Mouse (Mus musculus) lung, embryonic 14.5 days (tissue): Measurements from ENCODE around the gene St5. TPM values are rescaled to one million over a fixed set of nuclear protein-coding genes. Genes with fewer than 3 reads are reported as not detected.

ENCODE experiments used
- ATAC-seq: fragments of 200-750 bp; cut with Nextera tagmentation; 2 replicates; pipeline ENCODE4 v1.8.0; 2017; ENCODE audit warnings: mild to moderate bottlenecking, moderate TSS enrichment, moderate library complexity; ENCODE audit not compliant: insufficient read depth
- DNase-seq: peaks from one replicate; pipeline ENCODE4 v3.0.0-alpha.2; 2015
- H3K27ac ChIP-seq: fragments of 300-500 bp; sonication (generic); 2 replicates; pipeline ENCODE4 v1.5.1; 2014; ENCODE audit warnings: low read depth, mild to moderate bottlenecking, moderate library complexity
- H3K27me3 ChIP-seq: fragments of 300-500 bp; sonication (generic); 2 replicates; pipeline ENCODE4 v1.6.1; 2014; ENCODE audit warnings: low read length, control low read depth; ENCODE audit not compliant: insufficient read depth
- H3K36me3 ChIP-seq: fragments of 300-500 bp; sonication (generic); 2 replicates; pipeline ENCODE4 v1.6.1; 2014; ENCODE audit warnings: control low read depth; ENCODE audit not compliant: insufficient read depth
- H3K4me1 ChIP-seq: fragments of 300-500 bp; sonication (generic); 2 replicates; pipeline ENCODE4 v1.6.1; 2014; ENCODE audit warnings: antibody characterized with exemption, control low read depth; ENCODE audit not compliant: insufficient read depth
- H3K4me2 ChIP-seq: fragments of 300-500 bp; sonication (generic); 2 replicates; pipeline ENCODE4 v1.6.1; 2014; ENCODE audit warnings: mild to moderate bottlenecking
- H3K4me3 ChIP-seq: fragments of 300-500 bp; sonication (generic); 2 replicates; pipeline ENCODE4 v1.5.1; 2014; ENCODE audit warnings: low read depth, low read length
- H3K9ac ChIP-seq: fragments of 300-500 bp; sonication (generic); 2 replicates; pipeline ENCODE4 v1.6.1; 2014
- H3K9me3 ChIP-seq: fragments of 300-500 bp; sonication (generic); 2 replicates; pipeline ENCODE4 v1.6.1; 2016; ENCODE audit warnings: low read depth, low read length, control low read depth
- CTCF ChIP-seq: IDR thresholded peaks from 2 replicates; pipeline ENCODE4 v1.5.1; 2016; ENCODE audit warnings: antibody characterized with exemption, low read depth
- WGBS: fragments of 180-500 bp; shearing (Covaris S2); extraction: QIAGEN DNeasy Blood & Tissue Kit; methylation state at CpG from one replicate; pipeline ENCODE4 v1.1.7; 2014; 5-methylcytosine and 5-hydroxymethylcytosine counted together
- polyA plus RNA-seq: library from polyadenylated mRNA; unstranded; fragments of >200 nt; fragmentation: Nextera tagmentation; extraction: Ambion mirVana; gene quantifications from 2 replicates; pipeline ENCODE4 v1.2.1, GENCODE M21; 2014

St5 gene
- polyA plus RNA-seq, 1 experiment from 2014 or later, result 68.6 TPM

DNA sequence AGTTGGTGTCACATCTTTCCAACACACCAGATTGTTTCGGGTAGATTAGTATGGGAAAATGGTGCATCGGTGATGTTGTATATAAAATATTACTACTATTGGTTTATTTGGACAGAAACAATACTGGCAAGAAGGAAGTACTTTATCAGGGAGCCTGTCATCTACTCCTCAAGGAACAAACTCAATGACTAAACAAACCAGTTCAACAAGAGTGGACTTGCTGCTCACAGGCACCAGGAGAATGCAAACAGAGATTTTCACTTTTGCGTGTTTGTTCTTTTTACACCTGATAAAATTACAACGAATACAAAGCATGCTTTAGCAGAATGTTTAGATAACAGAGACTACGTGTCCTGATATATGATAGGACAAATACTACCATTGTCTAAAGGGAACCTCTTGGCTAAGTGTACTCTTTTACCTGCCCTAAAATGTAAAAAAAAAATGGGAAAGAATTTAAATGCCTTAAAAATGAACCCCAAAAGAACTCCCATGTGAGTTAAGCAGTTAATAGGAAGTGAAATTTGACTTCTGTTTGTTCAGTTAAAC is 36.5 kb upstream of the St5 start:
- ATAC-seq, result peak; percentile 70; the same call in 1 of the 2 replicates
- peaks cover 2% of the 10 kb centered on the region; the same call in 1 of the 2 replicates for H3K4me1 ChIP-seq
- no peak overlapping the region for H3K4me2 ChIP-seq
- no peak overlapping the region for H3K9ac ChIP-seq
- WGBS, result 18% methylated on average over 5 of the region's 5 CpGs
- H3K4me3 ChIP-seq, result no peak overlapping the region
- H3K36me3 ChIP-seq, result peaks cover 28% of the 10 kb centered on the region; the same call in 1 of the 2 replicates
- peak overlapping the region; percentile 18; the same call in 1 of the 2 replicates for H3K27ac ChIP-seq
- H3K27me3 ChIP-seq, result no peaks in the 10 kb centered on the region
- no peaks in the 10 kb centered on the region for H3K9me3 ChIP-seq
- no peak for TF ChIP-seq CTCF
- DNase-seq, result peak; percentile 62

- Histone ChIP-seq H3K4me1 (no peaks in the 10 kb centered on the region), H3K9me3 (no peaks in the 10 kb centered on the region), H3K27ac (no peak overlapping the region), H3K27me3 (no peaks in the 10 kb centered on the region), H3K36me3 (peaks cover 18% of the 10 kb centered on the region; the same call in 1 of the 2 replicates), H3K4me2 (no peak overlapping the region), H3K9ac (no peak overlapping the region), H3K4me3 (no peak overlapping the region)
- DNase-seq (peak; percentile 19), ATAC-seq (no peak)
- 76% methylated on average over 4 of the region's 4 CpGs for WGBS
- TF ChIP-seq CTCF, result no peak
Observed at GRCm38 (mm10) chr7:109734806-109735205, 31.4 kb upstream of the St5 start.

- H3K4me2 ChIP-seq, result no peak within 1 kb of the TSS
- WGBS, result 82% methylated on average over 5 of the region's 5 CpGs
- TF ChIP-seq CTCF, result no peak
- H3K9me3 ChIP-seq, result no peaks in the 10 kb centered on the region
- ATAC-seq (no peak), DNase-seq (no peak)
- peaks cover 15% of the 10 kb centered on the region; the same call in 1 of the 2 replicates for H3K36me3 ChIP-seq
- no peak within 1 kb of the TSS for H3K9ac ChIP-seq
- H3K27ac ChIP-seq, result no peak within 1 kb of the TSS
- no peak within 1 kb of the TSS for H3K4me3 ChIP-seq
- H3K4me1 ChIP-seq, result peaks cover 9% of the 10 kb centered on the region
- no peaks in the 10 kb centered on the region for H3K27me3 ChIP-seq
Observed at GRCm38 (mm10) chr7:109731626-109732025, 28.2 kb upstream of the St5 start, which contains the start of gene Ascl3. Ascl3 (minus strand) TSS chr7:109731726.

- Histone ChIP-seq H3K27ac (no peak within 1 kb of the TSS), H3K9ac (no peak within 1 kb of the TSS), H3K36me3 (no peaks in the 10 kb centered on the region), H3K4me1 (no peaks in the 10 kb centered on the region), H3K4me3 (no peak within 1 kb of the TSS), H3K9me3 (no peaks in the 10 kb centered on the region), H3K27me3 (no peaks in the 10 kb centered on the region), H3K4me2 (no peak within 1 kb of the TSS)
- DNase-seq, result no peak
- 89% methylated on average over 5 of the region's 5 CpGs for WGBS
- no peak for TF ChIP-seq CTCF
- no peak for ATAC-seq
Observed at GRCm38 (mm10) chr7:109723697-109724096, 20.3 kb upstream of the St5 start, which contains the start of gene BC051019. BC051019 (minus strand) TSS chr7:109723850.

GRCm38 (mm10) chr7:109723114-109723513 is 19.7 kb upstream of the St5 start:
- Histone ChIP-seq H3K4me1 (no peaks in the 10 kb centered on the region), H3K9me3 (no peaks in the 10 kb centered on the region), H3K4me2 (no peak overlapping the region), H3K27ac (no peak overlapping the region), H3K9ac (no peak overlapping the region), H3K36me3 (no peaks in the 10 kb centered on the region), H3K27me3 (no peaks in the 10 kb centered on the region), H3K4me3 (no peak overlapping the region)
- ATAC-seq (no peak), DNase-seq (no peak)
- 91% methylated on average over 8 of the region's 8 CpGs for WGBS
- no peak for TF ChIP-seq CTCF

- H3K27me3 ChIP-seq, result no peaks in the 10 kb centered on the region
- no peak overlapping the region for H3K4me3 ChIP-seq
- no peaks in the 10 kb centered on the region for H3K4me1 ChIP-seq
- H3K9me3 ChIP-seq, result no peaks in the 10 kb centered on the region
- H3K4me2 ChIP-seq, result no peak overlapping the region
- ATAC-seq, result no peak
- DNase-seq, result peak; percentile 38
- no peak overlapping the region for H3K9ac ChIP-seq
- peak; percentile 40; the same call in 1 of the 2 replicates for TF ChIP-seq CTCF
- H3K36me3 ChIP-seq, result no peaks in the 10 kb centered on the region
- H3K27ac ChIP-seq, result no peak overlapping the region
- WGBS, result 97% methylated on average over 2 of the region's 2 CpGs
Observed at GRCm38 (mm10) chr7:109722618-109723017, 19.2 kb upstream of the St5 start.

GRCm38 (mm10) chr7:109719286-109719685 is 15.9 kb upstream of the St5 start:
- H3K9ac ChIP-seq, result no peak overlapping the region
- H3K4me3 ChIP-seq, result no peak overlapping the region
- TF ChIP-seq CTCF, result peak; percentile 64
- H3K27ac ChIP-seq, result no peak overlapping the region
- no peak overlapping the region for H3K4me2 ChIP-seq
- H3K36me3 ChIP-seq, result no peaks in the 10 kb centered on the region
- H3K4me1 ChIP-seq, result no peaks in the 10 kb centered on the region
- ATAC-seq (no peak; the same call in 1 of the 2 replicates), DNase-seq (peak; percentile 85)
- H3K27me3 ChIP-seq, result no peaks in the 10 kb centered on the region
- WGBS, result 56% methylated on average over 9 of the region's 9 CpGs
- H3K9me3 ChIP-seq, result no peaks in the 10 kb centered on the region
